Mouse (Mus musculus): ENCODE data around the gene 6430548M08Rik.

The 6430548M08Rik gene

DNA sequence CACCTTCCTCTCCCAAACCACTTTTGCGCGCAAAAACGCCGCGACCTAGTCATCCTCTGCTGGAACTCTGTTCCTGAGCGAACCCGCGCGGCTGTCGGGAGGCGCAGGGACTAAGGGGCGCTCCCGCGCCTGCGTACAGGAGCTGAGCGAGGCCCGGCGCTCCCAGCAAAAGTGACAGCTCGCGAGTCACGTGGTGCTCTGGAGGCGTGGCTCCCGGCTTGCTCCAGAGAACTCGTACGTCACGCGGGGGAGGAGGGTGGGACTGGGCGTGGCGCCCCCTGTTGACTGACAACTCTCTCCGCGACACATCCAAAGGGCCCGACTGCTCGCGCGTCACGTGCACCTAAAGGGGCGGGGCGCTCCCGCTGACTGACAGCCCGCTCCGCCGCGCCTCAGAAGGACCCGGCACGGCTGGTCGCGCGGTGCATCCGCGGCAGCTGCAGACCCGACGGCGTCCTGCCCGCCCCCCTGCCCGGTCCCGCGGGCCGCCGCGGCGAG lies at the start of gene 6430548M08Rik:
Gene 6430548M08Rik (plus strand): TSS at position 395 of the 498 bp plus-strand sequence.
- peak; percentile 99 for DNase-seq (ENCODE audit: low read depth)

DNA sequence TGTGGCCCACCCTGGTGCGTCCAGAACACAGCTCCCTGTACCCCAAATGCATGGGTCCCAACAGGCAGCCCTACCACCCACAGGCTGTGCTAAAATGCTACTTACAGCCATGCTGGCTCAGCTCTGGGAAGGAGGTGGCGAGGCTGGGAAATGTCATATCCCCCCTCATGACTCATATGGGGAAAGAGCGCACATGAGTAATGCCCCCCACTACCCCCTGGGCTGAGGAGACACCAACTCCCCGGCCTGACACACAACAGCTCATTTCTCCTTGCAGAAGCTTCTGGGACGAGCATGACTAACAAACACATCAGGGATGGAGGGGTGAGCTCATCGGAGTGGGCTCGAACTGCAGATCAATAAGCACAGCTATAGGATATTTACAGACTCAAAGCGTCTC lies 48.3 kb upstream of the 6430548M08Rik start:
- DNase-seq (ENCODE audit: low read depth), result no peak

DNA sequence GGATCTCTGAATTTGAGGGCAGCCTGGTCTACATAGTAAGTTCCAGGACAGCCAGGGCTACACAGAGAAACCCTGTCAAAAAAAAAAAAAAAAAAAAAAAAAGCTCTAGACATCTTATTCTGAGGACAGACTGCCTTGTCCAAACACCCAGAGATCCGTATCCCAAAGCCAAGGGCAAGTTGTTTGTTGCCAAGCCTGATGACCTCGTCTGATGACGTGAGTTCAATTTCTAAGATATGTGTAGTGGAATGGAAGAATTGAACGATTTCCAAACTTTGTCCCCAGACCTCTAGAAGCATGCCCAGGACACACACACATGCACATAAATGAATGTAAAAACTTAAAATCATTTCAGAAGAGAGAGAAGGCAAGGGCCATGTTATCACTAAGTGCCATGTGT lies 47.7 kb upstream of the 6430548M08Rik start:
- no peak for DNase-seq (ENCODE audit: low read depth)

DNA sequence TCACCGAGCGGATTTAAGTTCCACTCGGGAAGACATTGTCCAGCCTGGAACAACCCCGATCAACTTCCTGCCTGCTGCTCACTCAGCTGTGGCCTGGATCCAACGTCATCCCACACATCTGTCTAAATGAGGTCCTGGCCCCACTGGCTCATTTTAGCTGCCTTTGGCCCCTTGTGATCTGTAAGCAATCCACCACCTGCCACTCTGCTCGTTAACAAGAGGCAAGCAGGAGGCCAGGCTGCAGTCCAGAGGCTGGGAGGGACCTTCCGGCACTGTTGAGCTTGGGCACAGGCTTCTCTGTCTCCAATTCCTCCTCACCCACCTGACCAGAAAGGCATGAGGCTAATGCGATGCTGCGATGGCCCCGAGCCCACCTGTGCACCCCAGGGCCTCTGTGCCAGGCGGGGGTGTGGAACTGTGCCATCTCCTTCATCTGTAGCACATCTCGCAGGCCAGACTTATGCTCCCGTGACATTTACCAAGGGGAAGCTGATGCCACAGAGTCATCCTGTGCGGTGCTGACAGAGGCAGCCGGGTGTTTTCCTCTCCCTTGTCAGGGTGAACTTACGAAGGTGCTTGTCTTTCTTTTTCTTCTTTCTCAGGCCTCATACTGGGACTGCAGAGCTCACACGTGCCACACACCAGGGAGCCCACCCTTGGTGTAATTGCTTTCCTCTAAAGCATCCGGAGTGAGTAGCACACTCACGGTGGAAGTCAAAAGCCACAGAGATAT lies 45.9 kb upstream of the 6430548M08Rik start:
- DNase-seq (ENCODE audit: low read depth), result no peak

DNA sequence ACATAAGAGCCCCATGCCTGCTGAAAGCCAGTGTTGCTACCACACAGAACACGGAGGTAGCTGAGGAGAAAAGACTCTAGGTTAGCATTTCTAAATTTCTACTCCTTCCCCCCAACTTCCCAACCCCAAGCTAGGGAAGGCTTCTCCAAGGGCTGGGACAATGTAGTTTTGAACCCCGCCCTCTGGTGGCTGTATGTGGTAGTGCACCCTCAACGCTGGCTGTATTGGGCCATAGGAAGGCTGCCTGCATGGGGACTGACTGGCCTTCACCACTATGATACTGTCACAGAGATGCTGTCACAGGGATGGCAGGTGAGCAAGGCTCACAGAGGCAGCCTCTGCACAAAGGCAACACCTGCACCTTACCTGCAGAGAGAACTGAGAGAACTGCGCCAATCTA lies 42.3 kb upstream of the 6430548M08Rik start:
- peak; percentile 71 for DNase-seq (ENCODE audit: low read depth)

DNA sequence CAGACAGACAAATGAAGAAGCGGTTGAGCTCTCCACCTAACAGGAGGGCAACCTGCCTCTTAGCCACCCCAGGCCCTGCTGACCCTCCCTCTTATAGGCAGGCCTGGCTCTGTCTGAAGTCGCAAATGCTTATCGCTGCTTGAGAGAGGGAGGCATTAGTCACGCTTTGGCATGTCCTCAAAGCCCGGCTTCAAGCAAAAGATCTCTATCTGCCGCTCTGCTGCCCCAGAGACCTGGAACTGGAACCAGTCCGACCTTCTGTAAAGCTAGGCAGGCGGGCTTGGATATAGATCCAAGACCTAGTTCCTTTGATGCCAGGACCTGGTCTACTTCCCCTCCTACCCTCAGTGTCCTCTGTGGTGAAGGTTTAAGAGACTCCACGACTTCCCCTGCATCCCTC lies 41.7 kb upstream of the 6430548M08Rik start:
- DNase-seq (ENCODE audit: low read depth), result no peak

DNA sequence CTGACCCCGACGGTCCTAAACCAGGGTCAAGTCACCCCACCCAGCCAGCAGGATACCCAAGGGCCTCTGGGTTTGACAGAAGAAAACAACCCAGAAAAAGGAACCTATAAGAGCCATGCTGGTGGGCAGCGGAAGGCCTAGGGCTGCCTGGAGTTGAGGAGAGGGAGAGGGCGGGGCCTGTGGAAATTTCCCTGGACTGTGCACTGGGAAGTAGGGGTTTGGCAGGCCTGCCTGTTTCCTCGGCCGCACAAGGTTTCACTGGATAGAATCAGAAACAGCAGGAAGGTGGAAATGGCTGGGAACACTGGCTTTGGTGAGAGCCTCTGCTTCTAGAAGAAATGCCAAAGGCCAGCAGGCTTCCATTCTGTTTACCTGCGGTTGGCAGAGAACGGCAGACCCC lies 41.1 kb upstream of the 6430548M08Rik start:
- no peak for DNase-seq (ENCODE audit: low read depth)

DNA sequence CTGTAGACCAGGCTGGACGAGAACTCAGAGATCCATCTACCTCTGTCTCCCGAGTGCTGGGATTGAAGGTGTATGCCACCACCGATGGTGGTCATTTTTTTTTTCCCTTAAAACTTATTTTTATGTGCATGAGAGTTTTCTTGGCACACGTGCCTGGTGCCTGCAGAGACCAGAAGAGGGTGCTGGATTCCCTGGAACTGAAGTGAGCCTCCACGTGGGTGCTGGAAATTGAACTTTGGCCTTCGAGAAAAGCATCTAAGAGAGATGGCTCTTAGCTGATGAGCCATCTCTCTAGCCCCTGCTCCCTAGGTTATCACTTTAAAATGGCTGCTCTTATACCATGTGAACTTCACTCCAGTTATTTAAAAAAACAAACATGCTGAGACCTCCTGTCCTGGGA lies 39.4 kb upstream of the 6430548M08Rik start:
- DNase-seq (ENCODE audit: low read depth), result no peak

DNA sequence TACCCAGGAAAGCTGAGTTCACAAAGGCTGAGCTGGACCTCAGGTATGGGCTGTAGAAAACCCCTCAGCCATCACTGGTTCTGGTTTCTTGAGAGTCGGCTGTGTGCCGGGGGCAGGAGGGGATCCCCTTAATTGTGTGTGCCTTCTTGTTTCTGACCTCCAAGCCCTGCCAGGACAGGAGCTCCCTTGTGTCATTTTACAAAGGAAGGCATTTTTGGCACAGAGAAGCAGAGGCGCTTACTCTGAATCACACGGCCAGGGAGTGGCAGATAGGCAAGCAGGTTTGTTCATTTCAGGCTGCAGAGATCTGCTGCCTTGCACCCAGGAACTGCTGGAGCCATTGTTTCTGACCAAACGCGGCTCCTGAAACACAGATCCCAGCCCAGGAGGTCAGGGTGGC lies 38.6 kb upstream of the 6430548M08Rik start:
- DNase-seq (ENCODE audit: low read depth), result no peak

DNA sequence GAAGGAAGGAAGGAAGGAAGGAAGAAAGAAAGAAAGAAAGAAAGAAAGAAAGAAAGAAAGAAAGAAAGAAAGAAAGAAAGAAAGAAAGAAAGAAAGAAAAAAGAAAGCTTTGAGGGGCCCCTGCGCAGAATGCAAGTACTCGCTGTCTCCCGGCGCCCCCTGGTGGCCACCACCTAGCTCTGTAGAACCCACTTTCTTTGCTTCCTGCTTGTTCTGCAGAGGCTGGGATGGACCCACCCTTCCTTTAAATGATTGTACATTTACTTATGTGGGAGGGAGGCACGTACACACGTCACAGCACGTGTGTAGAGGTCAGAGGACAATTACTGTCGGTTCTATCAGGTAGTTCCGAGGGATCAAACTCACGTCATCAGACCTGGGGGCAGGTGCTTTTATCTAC lies 35.9 kb upstream of the 6430548M08Rik start:
- peak; percentile 43 for DNase-seq (ENCODE audit: low read depth)

DNA sequence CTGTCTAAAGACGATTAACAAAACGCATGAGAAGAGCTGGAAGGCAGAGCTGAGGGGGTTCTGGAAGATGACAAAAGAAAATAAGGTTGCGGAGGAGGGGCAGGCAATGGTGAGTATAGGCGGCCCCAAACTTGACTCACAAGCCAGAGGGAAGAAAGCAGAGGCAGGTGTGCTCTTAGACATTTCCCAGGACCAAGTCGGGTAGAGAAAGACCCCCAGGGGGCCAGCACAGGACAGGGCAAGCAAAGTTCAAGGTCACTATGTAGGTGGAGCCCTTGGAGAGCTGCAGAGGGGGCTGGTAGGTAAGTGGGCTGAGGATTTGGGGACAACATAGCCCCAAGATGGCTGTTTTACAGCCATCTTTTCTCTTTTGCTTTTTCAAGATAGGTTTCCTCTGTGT lies 34.6 kb upstream of the 6430548M08Rik start:
- DNase-seq (ENCODE audit: low read depth), result no peak

DNA sequence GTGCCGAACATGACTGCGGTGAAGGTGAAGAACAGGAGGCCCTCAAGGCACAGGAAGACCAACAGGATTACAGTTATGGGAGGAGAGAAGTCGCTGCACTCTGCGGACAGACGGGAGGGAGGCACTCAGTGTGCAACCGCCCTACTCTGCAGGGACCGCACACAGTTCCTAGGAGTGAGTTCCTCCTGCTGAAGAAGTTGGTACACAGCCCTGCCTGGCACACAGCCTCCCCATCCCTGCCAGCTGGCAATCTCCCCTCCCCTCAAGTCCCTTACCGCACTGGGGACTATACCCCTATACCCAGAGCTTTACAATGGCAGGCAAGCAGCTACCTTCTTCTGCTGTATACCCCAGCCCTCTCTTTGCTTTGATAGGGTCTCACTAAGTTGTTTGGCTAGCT lies 30.7 kb upstream of the 6430548M08Rik start:
- DNase-seq (ENCODE audit: low read depth), result no peak

DNA sequence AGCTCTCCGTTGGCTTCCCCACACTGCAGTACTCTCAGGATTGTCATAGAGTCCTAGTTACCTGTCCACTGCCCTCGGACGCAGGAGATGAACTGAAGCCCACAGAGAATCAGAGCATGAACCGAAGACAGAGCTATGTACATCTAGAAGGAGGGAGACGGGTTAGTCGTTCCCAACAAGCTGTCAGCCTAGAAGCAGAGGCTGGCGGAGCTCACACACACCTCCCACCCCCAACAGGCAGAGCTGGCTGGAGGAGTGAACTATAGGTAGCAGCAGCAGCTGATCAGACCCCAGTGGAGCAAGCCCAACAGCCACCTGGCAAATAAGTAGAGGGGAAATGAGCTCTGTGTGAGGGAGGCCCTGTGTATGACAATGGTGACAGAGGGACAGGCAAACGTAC lies 29.2 kb upstream of the 6430548M08Rik start:
- no peak for DNase-seq (ENCODE audit: low read depth)

DNA sequence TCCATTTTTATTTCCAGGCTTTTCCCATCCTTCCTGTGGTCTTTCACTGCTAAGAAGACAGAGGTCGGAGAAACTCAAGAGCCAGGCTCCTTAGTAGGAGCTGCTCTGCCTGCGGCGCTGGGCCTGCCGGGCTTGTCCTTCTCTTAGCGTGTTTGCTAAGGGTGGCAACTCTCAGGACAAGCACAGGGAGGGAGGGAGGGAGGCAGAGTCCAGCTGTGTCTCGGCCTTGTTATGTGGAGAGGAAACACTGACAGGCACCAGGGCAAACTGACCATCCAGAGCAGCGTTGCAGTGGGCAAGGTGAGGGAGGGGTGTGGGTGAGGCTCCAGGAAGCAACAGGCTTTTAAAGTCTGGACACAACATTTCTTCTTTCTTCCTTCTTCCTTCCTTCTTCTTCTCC lies 24.4 kb upstream of the 6430548M08Rik start:
- no peak for DNase-seq (ENCODE audit: low read depth)

DNA sequence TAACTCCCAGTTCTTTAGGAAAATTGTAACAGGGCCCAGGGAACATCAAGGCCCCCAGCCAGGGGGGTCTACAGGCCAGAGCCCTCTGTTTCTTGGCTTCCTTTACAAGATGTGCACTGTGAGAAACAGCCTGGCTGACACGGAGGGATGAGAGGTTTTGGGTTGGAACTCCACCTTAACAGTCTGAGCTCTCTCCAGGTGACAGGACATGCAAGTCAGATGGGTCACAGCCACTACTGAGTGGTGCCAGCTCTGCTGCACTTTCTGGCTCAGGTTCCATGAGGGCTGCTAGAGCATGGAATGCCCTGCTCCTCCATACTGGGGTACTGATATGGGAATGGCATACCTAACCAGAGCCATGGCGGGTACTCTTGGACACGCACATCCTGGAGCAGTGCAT lies 22.9 kb upstream of the 6430548M08Rik start:
- DNase-seq (ENCODE audit: low read depth), result no peak

DNA sequence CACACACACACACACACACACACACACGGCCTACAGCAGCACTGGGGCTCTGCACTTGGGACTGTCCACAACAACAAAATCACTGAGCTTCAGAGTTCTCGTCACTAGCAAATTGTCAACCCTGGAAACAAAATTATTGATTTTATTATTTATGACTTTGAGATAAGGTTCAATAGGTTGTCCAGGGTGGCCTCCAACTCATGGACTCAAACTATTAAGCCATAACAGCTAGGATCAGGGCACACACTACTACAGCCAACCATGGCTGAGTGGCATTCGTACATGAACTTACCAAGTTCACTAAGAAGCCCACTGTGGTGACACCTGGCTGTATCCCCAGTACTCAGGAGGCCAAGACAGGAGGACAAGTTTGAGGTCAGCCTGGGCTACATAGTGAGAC lies 20.8 kb upstream of the 6430548M08Rik start:
- DNase-seq (ENCODE audit: low read depth), result no peak

DNA sequence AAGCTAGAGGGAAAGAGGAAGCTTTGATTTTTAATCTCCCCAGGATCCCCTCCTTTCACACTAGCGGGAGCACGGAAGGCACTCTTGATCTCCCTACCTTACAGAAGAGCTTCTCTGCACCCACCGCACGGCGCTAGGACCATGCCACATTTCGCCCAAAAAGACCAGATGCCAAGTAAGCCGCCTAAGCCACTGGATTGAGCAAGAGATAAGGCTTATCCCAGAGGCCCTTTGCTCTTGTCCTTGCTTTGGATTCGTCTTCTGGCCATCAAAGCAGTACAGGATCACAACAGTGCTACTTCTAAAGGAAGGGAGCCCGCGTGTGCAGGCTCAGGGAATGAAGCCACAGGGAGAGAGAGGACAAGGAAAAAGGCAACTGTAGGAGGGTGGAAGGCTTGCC lies 19.2 kb upstream of the 6430548M08Rik start:
- DNase-seq (ENCODE audit: low read depth), result no peak

DNA sequence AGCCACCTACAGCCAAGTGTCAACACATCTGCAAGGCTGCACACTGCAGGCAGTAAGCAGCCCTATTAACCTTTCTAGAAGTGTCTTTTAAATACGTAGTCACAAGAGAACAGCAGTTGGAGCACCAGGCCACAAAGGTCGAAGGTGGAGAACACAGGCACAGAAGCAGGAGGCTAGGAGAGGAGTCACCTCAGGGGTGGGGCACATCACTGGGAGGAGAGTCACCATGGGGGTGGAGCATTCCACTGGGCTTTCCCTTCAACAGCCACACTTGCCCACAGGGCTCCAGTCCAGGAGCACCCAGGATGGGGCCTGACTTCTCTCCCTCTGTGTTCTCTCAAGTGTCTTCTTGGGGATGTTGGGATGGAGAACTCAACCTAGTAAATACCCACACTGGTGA lies 17.5 kb upstream of the 6430548M08Rik start:
- no peak for DNase-seq (ENCODE audit: low read depth)

DNA sequence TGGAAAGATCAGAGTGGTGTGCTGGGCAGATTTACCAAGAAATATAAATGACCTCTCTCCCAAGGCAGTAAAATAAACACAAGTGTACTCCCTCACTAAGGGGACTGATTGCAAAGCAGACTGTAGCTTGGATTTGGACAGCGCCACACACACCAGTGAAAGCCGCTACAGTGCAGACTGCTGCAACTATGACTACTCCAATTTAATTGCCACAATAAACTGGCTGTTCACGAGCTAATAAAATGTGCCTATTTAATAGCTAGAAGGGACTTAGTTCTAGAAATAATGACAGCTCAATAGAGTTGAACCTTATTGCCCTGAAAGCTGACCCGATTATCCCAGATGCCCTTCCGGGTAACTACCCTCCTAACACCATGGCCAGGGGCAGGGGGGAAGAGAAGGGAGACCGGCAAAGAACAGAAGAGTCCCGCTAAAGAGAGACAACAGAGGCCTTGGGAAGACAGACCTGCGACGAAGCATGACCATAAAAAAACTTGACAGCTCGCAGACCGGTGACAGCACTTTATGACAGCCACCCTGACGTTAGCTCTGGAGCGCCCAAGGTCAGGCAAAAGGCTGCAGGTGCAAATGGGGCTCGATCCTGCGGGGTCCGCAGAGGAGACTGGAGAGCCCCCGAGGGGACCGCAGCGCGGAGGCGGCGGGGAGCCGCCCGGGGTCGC lies 13.4 kb upstream of the 6430548M08Rik start:
- DNase-seq (ENCODE audit: low read depth), result no peak

DNA sequence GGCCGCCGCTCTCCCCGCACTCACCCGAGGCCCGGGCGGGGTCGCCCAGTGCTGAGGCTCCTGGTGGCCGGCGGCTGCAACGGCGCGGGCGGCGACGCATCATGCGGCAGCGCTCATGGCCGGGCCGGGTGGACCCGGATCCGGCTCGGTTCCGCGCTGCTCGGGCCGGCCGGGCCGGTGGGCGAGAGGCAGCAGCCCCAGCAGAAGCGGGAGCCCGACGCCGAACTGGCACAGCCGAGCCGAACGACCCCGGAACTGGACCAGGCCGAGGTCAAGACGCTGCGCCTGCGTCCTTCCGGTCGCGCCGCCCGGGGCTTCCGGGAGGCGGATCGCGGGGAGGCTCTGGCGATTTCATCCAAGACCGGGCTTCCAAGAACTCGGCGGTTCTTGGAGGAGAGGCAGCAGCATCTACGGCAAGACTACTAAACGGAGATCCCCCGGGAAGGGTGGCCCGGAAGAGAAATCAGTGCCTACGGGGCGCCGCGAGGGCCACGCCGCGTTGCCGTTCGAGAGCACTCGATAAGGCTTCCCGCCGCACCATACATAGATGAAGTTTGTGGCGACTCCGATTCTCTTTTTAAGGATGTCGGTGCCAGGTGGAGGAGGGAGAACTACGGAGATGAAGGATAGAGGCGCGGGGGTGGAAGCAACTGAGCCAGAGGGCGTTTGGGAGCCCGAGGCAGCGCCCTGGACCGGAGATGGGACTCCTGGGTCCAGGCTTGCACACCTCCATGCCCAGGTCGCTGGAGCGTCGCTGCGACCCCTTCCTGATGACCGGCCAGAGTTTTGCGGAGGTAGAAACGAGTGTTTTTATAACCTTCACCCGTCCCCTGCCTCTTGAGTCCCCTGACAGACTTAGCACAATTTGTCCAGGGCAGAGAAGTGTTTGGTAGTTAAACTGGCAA lies 12.6 kb upstream of the 6430548M08Rik start, which contains the start of gene Zdhhc7:
Gene Zdhhc7 (minus strand): TSS at position 415 of the 905 bp plus-strand sequence.
- DNase-seq (ENCODE audit: low read depth), result no peak

DNA sequence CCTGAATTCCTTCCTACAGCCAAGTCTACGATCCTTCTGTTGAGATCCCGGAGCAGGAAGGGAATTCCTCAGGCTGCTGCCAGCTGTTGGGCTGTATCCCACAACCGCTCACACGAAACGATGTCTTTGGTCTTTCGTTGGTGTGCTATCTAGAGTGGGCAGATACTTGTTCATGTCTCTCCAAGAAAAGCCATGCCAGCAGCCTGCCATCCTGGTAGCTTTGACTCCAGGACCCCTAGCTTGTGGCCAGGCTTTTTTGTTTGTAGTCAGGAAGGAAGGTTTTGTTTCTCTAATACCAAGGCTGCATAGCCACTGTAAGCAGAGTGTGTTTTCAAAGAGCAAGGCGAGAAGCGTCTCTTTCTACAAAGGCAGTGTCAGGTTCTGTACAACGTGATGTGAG lies 10.0 kb upstream of the 6430548M08Rik start:
- no peak for DNase-seq (ENCODE audit: low read depth)

DNA sequence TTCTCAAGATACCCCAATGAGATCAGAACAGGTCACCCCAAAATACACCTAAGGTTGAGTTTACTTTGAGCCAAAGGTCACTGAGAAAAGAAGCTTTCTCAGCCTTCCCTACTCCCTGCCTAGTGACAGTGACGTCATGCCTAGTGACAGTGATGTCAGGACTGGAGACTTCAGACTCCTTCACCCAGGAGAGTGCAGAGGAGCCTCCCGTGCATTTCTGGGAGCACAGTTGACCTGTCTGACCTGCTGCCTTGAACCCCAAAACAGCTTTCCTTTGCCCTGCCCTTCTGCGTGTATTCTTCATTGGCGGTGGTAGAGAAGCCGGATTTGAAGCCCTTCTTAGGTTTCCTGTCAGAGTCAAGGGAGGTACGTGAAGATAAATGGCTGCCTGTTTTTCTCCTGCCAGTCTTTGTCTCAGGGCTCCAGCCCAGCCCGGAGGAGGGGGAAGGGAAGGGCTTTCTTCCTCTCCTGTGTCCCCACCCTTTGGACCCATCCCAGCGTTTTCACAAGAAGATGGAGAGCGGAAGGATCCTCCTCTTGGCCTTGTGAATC lies 9.2 kb upstream of the 6430548M08Rik start:
- DNase-seq (ENCODE audit: low read depth), result no peak
